Mouse (Mus musculus): ENCODE results near the gene Sbno1.

DNA sequence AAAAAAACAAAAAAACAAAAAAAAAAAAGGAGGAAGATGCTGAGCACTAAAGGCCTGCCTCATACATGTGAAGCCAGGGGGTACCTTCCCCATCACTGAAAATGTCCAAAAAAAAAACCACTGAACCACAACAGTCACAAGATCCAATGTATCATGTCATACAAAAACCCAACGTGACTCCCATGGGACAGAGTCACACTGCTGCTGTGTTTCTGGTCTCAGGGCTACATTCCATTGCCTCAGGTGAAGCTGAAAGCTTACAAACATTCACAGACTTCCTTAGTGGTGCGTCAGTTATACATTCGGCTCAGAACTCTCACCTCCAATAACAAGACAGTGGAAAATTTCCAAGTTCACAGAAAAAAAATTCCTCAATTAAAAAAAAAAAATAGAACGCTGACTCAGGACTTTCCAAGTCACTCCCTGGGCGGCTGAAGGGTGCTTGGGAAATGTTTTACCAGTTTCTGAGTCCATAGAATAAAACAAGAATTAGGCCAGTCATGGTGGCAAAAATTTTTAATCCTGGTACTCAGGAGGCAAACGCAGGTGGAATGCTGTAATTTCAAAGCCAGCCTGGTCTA lies 44.9 kb upstream of the Sbno1 start:
- TF ChIP-seq POLR2A (IDR thresholded peaks at IDR 0.05; ENCODE audit: control insufficient read depth, low read depth, low read length) (no peak), CTCF (IDR thresholded peaks at IDR 0.05; ENCODE audit: control insufficient read depth, insufficient read depth, insufficient replicate concordance, low read depth, low read length) (no peak)
